Mouse (Mus musculus): ENCODE data around the gene Zcchc4. TPM values are rescaled to one million over a fixed set of nuclear protein-coding genes. Genes with fewer than 3 reads are reported as not detected.
"Not testable (repeated sequence)": the region's sequence is repeated elsewhere in the genome, so short reads cannot be mapped to it uniquely, and the experiment has no call there.

Zcchc4 gene
- polyA plus RNA-seq, 1 experiment from 2014 or later: 10.6 TPM

DNA sequence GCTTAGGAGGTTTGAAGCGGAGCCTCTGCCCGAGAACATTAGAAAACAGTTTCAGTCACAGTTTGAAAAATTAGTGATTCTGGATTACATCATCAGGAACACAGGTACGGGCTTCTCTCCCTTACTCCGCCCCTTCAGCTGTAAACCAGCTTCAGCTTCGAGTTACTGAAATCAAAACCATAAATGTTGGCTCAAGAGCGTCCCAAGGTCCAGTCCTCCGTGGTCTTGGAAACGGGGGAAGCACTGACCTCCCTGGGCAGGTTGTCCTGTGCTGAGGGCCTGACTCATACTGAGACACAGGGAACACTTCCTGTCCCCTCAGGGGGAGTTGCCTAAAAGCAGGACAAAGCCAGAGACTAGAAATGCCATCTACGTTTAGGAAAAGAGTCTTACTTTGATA lies 22.1 kb upstream of the Zcchc4 start:
- 87% methylated on average over 9 of the region's 9 CpGs for WGBS
- no peaks in the 10 kb centered on the region for H3K27me3 ChIP-seq (replicated peaks; ENCODE audit: control insufficient read depth, insufficient read depth, low read length)
- no peak overlapping the region for H3K27ac ChIP-seq (ENCODE audit: low read depth, low read length)
- ATAC-seq: no peak
- H3K36me3 ChIP-seq (ENCODE audit: control insufficient read depth, insufficient read depth, low read length): no peaks in the 10 kb centered on the region
- no peak overlapping the region for H3K9ac ChIP-seq (ENCODE audit: low read depth, low read length)
- H3K4me2 ChIP-seq (ENCODE audit: low read length): no peak overlapping the region
- no peaks in the 10 kb centered on the region for H3K9me3 ChIP-seq (ENCODE audit: control insufficient read depth, low read length)
- no peaks in the 10 kb centered on the region for H3K4me1 ChIP-seq (ENCODE audit: control insufficient read depth, insufficient read depth, low read depth, low read length)
- H3K4me3 ChIP-seq (ENCODE audit: low read length): no peak overlapping the region

DNA sequence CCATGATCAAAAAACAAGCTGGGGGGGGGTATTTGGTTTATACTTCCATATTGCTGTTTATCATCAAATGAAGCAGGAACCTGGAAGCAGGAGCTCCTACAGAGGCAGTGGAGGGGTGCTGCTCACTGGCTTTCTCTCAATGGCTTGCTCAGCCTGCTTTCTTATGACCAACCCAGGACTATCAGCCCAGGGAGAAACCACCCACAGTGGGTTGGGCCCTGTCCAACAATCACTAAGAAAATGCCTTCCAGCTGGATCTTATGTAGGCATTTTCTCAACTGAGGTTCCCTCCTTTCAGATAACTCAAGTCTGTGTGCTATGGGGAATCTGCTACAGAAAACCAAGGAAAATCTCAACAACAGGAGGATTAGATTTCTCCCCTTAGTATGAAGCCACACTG lies 21.0 kb upstream of the Zcchc4 start:
- ATAC-seq: no peak
- H3K36me3 ChIP-seq (ENCODE audit: control insufficient read depth, insufficient read depth, low read length): no peaks in the 10 kb centered on the region
- no peak overlapping the region for H3K4me3 ChIP-seq (ENCODE audit: low read length)

DNA sequence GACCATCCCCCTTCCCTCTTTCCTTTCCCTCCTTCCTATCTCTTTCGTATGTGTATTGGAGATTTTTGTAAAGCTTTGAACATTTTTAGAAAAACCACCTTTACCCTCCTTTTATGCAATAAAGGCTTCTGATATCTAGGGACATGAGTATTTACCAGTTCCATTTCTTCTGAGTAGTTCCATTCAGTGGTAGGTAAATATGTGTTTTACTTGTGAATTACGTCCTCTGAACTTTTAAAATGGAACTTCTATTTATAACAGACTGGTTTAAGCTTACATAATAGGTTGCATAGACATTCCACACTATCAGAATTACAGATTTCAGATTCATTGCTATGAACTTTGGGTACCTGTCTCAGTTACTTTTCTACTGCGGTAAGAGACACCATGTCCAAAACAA lies 19.9 kb upstream of the Zcchc4 start:
- no peak for ATAC-seq

More for the DNA sequence above, 21.0 kb upstream of the Zcchc4 start:
- no peaks in the 10 kb centered on the region for H3K4me1 ChIP-seq (ENCODE audit: control insufficient read depth, insufficient read depth, low read depth, low read length)
- H3K27ac ChIP-seq (ENCODE audit: low read depth, low read length): no peak overlapping the region
- H3K9me3 ChIP-seq (ENCODE audit: control insufficient read depth, low read length): no peaks in the 10 kb centered on the region
- no peak overlapping the region for H3K4me2 ChIP-seq (ENCODE audit: low read length)
- H3K9ac ChIP-seq (ENCODE audit: low read depth, low read length): no peak overlapping the region
- H3K27me3 ChIP-seq (replicated peaks; ENCODE audit: control insufficient read depth, insufficient read depth, low read length): no peaks in the 10 kb centered on the region

DNA sequence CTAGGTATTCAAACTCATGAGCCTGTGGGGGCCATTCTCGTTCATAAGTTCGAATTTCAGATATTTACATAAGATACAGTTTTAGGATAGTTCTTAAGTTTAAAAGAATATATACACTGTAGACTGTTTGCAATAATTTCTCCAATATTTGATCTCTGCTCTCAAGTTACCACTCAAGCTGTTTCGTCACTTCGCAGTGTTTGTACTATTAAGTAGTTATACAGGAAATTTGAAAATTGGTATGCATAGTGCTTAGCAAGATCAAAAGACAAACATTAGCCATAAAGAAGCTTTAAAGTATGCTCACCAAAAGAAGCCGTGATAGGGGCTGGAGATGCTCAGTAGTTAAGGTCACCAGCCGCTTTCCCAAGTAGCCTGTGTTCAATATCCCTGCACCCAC lies 19.2 kb upstream of the Zcchc4 start:
- WGBS: 94% methylated on average over 6 of the region's 6 CpGs

More for the DNA sequence above, 19.9 kb upstream of the Zcchc4 start:
- Histone ChIP-seq H3K9ac (ENCODE audit: low read depth, low read length) (no peak overlapping the region), H3K4me2 (ENCODE audit: low read length) (no peak overlapping the region), H3K9me3 (ENCODE audit: control insufficient read depth, low read length) (no peaks in the 10 kb centered on the region), H3K27me3 (replicated peaks; ENCODE audit: control insufficient read depth, insufficient read depth, low read length) (no peaks in the 10 kb centered on the region), H3K4me1 (ENCODE audit: control insufficient read depth, insufficient read depth, low read depth, low read length) (no peaks in the 10 kb centered on the region), H3K36me3 (ENCODE audit: control insufficient read depth, insufficient read depth, low read length) (no peaks in the 10 kb centered on the region), H3K4me3 (ENCODE audit: low read length) (no peak overlapping the region), H3K27ac (ENCODE audit: low read depth, low read length) (no peak overlapping the region)
- WGBS: 93% methylated on average over 3 of the region's 3 CpGs

DNA sequence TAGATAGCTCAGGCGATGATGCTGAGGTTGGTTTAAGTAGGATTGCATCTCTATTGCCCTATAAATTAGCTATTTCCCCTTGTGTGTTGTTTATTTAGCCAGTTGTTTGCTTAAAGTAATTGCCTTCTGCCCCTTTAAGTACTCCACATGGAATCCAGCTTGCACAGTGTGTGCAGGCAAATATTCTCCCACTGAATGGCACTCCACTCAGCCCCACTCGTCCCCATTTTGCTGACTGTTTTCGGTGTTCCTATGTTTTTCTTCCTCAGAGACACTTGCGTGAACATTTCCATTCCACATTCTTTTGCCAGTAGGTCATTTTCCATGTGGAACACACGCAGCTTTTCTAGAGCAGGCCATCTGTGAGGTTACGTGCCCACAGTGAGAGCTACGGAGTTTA lies 12.6 kb upstream of the Zcchc4 start:
- H3K9ac ChIP-seq (ENCODE audit: low read depth, low read length): no peak overlapping the region
- H3K4me3 ChIP-seq (ENCODE audit: low read length): no peak overlapping the region

More for the DNA sequence above, 19.2 kb upstream of the Zcchc4 start:
- H3K4me1 ChIP-seq (ENCODE audit: control insufficient read depth, insufficient read depth, low read depth, low read length): no peaks in the 10 kb centered on the region
- ATAC-seq: no peak
- no peak overlapping the region for H3K9ac ChIP-seq (ENCODE audit: low read depth, low read length)
- H3K27ac ChIP-seq (ENCODE audit: low read depth, low read length): no peak overlapping the region
- no peaks in the 10 kb centered on the region for H3K27me3 ChIP-seq (replicated peaks; ENCODE audit: control insufficient read depth, insufficient read depth, low read length)
- H3K4me3 ChIP-seq (ENCODE audit: low read length): no peak overlapping the region
- no peaks in the 10 kb centered on the region for H3K9me3 ChIP-seq (ENCODE audit: control insufficient read depth, low read length)
- H3K4me2 ChIP-seq (ENCODE audit: low read length): no peak overlapping the region
- H3K36me3 ChIP-seq (ENCODE audit: control insufficient read depth, insufficient read depth, low read length): no peaks in the 10 kb centered on the region

DNA sequence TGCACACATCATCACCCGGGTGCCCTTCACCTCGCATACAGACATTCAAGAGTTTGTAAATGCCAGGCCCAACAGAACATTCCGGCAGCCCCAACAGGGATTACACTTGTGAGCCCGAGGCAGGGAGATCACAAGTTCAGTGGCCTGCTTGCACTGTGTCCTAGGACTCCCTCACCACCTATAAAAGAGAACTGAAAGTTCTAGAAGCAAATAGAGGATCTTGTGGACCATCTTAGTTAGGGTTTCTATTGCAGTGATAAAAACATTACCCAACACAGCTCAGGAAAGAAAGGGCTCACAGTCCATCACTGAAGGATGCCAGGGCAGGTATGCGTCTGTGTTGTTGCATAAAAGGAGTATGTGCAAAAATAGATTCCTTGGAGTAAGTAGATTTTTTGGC lies 942 bp upstream of the Zcchc4 start:
- Histone ChIP-seq H3K4me2 (ENCODE audit: low read length) (no peak overlapping the region), H3K9ac (ENCODE audit: low read depth, low read length) (no peak overlapping the region), H3K4me3 (ENCODE audit: low read length) (no peak overlapping the region), H3K9me3 (ENCODE audit: control insufficient read depth, low read length) (0 out of 2 replicates have a peak, but pooled peaks cover 2% of the 10 kb centered on the region), H3K27ac (ENCODE audit: low read depth, low read length) (no peak overlapping the region), H3K4me1 (ENCODE audit: control insufficient read depth, insufficient read depth, low read depth, low read length) (no peaks in the 10 kb centered on the region), H3K36me3 (ENCODE audit: control insufficient read depth, insufficient read depth, low read length) (no peaks in the 10 kb centered on the region), H3K27me3 (replicated peaks; ENCODE audit: control insufficient read depth, insufficient read depth, low read length) (no peaks in the 10 kb centered on the region)
- no peak for ATAC-seq
- WGBS: 89% methylated on average over 5 of the region's 5 CpGs

More for the DNA sequence above, 12.6 kb upstream of the Zcchc4 start:
- Histone ChIP-seq H3K4me1 (ENCODE audit: control insufficient read depth, insufficient read depth, low read depth, low read length) (no peaks in the 10 kb centered on the region), H3K36me3 (ENCODE audit: control insufficient read depth, insufficient read depth, low read length) (no peaks in the 10 kb centered on the region), H3K27ac (ENCODE audit: low read depth, low read length) (no peak overlapping the region), H3K27me3 (replicated peaks; ENCODE audit: control insufficient read depth, insufficient read depth, low read length) (no peaks in the 10 kb centered on the region), H3K9me3 (ENCODE audit: control insufficient read depth, low read length) (no peaks in the 10 kb centered on the region), H3K4me2 (ENCODE audit: low read length) (no peak overlapping the region)
- ATAC-seq: no peak
- WGBS: 85% methylated on average over 7 of the region's 7 CpGs

DNA sequence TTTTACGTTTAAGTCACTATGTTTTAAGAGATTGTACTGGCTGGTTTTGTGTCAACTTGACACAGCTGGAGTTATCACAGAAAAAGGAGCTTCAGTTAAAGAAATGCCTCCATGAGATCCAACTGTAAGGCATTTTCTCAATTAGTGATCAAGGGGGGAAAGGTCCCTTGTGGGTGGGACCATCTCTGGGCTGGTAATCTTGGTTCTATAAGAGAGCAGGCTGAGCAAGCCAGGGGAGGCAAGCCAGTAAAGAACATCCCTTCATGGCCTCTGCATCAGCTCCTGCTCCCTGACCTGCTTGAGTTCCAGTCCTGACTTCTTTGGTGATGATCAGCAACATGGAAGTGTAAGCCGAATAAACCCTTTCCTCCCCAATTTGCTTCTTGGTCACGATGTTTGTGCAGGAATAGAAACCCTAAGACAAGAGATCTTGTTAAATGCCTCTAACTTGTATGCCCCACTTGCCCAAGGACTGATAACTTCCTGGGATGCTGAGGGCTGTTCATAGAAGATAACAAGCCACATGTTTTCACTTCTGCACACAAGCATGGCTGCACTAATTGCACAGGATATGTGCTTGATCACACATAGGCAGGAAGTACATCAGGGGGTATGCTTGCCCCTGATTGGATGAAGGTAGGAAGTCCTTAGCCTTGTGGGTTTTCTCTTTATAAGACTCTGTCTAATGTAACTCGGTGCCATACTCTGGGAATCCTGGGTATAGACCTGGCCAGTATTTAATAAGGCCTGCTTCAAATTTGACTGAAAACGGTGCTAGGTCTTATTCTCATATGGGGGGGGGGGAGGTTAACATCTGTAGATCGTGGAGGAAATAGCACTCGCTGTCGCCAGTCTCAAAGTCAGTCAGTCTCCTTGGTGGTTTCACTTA lies 1.5 kb downstream of the Zcchc4 start:
- WGBS: 90% methylated on average over 8 of the region's 8 CpGs
- not testable (repeated sequence) for H3K4me1 ChIP-seq (ENCODE audit: control insufficient read depth, insufficient read depth, low read depth, low read length); H3K4me2 ChIP-seq (ENCODE audit: low read length); H3K4me3 ChIP-seq (ENCODE audit: low read length); H3K9me3 ChIP-seq (ENCODE audit: control insufficient read depth, low read length); H3K36me3 ChIP-seq (ENCODE audit: control insufficient read depth, insufficient read depth, low read length); ATAC-seq; H3K27ac ChIP-seq (ENCODE audit: low read depth, low read length); H3K9ac ChIP-seq (ENCODE audit: low read depth, low read length); H3K27me3 ChIP-seq (replicated peaks; ENCODE audit: control insufficient read depth, insufficient read depth, low read length)

DNA sequence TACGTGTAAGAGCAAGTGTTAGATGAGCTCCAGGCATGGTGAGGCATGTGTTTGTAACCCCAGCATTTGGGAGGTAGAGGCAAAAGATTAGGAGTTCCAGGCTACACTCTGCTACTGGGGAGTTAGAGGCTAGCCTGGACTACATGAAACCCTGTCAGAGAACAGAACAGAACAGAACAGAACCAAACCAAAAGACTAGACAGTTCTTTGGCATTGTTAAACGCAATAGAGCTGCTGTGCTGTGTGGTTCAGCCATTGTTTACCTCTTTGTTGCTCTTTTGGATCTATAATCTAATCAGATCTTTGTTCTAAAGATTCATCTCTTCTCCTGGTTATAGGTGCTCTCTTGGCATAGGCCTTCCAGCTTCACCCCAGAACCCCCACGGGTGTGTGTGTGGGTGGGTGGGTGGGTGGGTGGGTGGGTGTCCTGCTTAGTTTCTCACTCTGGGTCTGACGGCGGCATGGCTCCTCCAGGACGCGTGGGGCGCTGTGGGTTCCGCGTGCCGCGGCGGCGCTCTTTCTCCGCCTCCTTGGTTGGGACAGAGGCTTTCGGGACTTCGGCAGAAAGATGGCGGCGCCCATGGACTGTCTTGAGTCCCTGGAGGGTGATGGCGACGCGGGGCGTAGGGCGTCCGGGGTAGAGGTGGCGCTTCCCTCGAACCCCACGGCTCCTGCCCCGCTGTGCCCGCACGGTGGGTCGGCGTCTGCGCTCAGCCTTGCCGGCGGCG lies 7.5 kb downstream of the Zcchc4 start:
- Histone ChIP-seq H3K27ac (ENCODE audit: low read depth, low read length) (peak overlapping the region; percentile 89), H3K4me3 (ENCODE audit: low read length) (peak overlapping the region; percentile 75), H3K36me3 (ENCODE audit: control insufficient read depth, insufficient read depth, low read length) (no peaks in the 10 kb centered on the region), H3K9me3 (ENCODE audit: control insufficient read depth, low read length) (no peaks in the 10 kb centered on the region), H3K9ac (ENCODE audit: low read depth, low read length) (peak overlapping the region; percentile 71), H3K4me1 (ENCODE audit: control insufficient read depth, insufficient read depth, low read depth, low read length) (no peaks in the 10 kb centered on the region; the same call in 1 of the 2 replicates), H3K27me3 (replicated peaks; ENCODE audit: control insufficient read depth, insufficient read depth, low read length) (no peaks in the 10 kb centered on the region), H3K4me2 (ENCODE audit: low read length) (peak overlapping the region; percentile 62)
- 5% methylated on average over 37 of the region's 37 CpGs for WGBS
- peak; percentile 99 for ATAC-seq

DNA sequence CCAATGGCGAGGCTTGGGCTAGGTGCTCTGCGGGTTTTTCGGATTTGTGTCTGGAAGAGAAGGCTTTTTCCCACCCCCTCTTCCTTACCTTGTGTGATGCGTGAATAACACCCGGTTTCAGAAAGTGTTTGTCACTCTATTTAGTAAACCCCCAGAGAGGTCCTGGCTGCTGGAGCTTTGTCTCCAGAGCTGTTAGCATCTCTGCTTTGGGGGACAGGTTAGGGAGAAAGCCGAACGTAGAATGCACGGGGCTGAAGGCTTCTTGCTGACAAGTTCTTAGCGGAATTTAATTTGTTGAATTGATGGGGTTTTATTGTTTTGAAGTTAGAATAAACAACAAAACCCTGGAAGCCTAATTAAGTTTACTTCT lies 8.0 kb downstream of the Zcchc4 start:
- peak overlapping the region; percentile 89 for H3K27ac ChIP-seq (ENCODE audit: low read depth, low read length)
- H3K4me2 ChIP-seq (ENCODE audit: low read length): peak overlapping the region; percentile 62
- H3K36me3 ChIP-seq (ENCODE audit: control insufficient read depth, insufficient read depth, low read length): no peaks in the 10 kb centered on the region
- H3K4me1 ChIP-seq (ENCODE audit: control insufficient read depth, insufficient read depth, low read depth, low read length): no peaks in the 10 kb centered on the region; the same call in 1 of the 2 replicates
- peak; percentile 88 for ATAC-seq
- peak overlapping the region; percentile 75 for H3K4me3 ChIP-seq (ENCODE audit: low read length)
- no peaks in the 10 kb centered on the region for H3K27me3 ChIP-seq (replicated peaks; ENCODE audit: control insufficient read depth, insufficient read depth, low read length)
- peak overlapping the region; percentile 71 for H3K9ac ChIP-seq (ENCODE audit: low read depth, low read length)
- H3K9me3 ChIP-seq (ENCODE audit: control insufficient read depth, low read length): no peaks in the 10 kb centered on the region
- 0% methylated on average over 9 of the region's 9 CpGs for WGBS
